Mouse (Mus musculus) spleen, adult 2 months (tissue): Measurements from ENCODE around the gene Hdac10. TPM values are rescaled to one million over a fixed set of nuclear protein-coding genes. Genes with fewer than 3 reads are reported as not detected.

Experiments
- DNase-seq, 2 experiments: peaks; one replicate each; pipeline versions ENCODE4 v3.0.0 to v3.0.0-alpha.2; 2012 to 2021; ENCODE audit warnings: low spot score in 2 of 2, low read depth in 1 of 2
- H3K27ac ChIP-seq: fragments of 200-500 bp; 2 replicates; pipeline ENCODE4 v1.5.1; 2012; ENCODE audit warnings: low read length, inconsistent platforms; ENCODE audit not compliant: insufficient read depth
- H3K27me3 ChIP-seq: fragments of 200-500 bp; 2 replicates; pipeline ENCODE4 v1.6.1; 2012; ENCODE audit warnings: mild to moderate bottlenecking, moderate library complexity, low read length, inconsistent platforms; ENCODE audit not compliant: control insufficient read depth, insufficient read depth
- H3K36me3 ChIP-seq: fragments of 200-500 bp; 2 replicates; pipeline ENCODE4 v1.6.1; 2012; ENCODE audit warnings: mild to moderate bottlenecking, low read length, inconsistent platforms; ENCODE audit not compliant: control insufficient read depth, insufficient read depth
- H3K4me1 ChIP-seq: fragments of 200-500 bp; 2 replicates; pipeline ENCODE4 v1.6.1; 2011; ENCODE audit warnings: inconsistent platforms; ENCODE audit not compliant: control insufficient read depth, insufficient read depth, insufficient read length
- H3K4me3 ChIP-seq: fragments of 200-500 bp; 2 replicates; pipeline ENCODE4 v1.5.1; 2011; ENCODE audit warnings: mild to moderate bottlenecking, inconsistent platforms; ENCODE audit not compliant: insufficient read depth, insufficient read length; ENCODE audit errors: extremely low read depth
- CTCF ChIP-seq: fragments of 200-500 bp; IDR thresholded peaks from 2 replicates; pipeline ENCODE4 v1.5.1; 2011; ENCODE audit warnings: mild to moderate bottlenecking, inconsistent platforms; ENCODE audit not compliant: insufficient read depth, insufficient read length, insufficient replicate concordance; ENCODE audit errors: extremely low read depth
- POLR2A ChIP-seq: fragments of 200-500 bp; IDR thresholded peaks from 2 replicates; pipeline ENCODE4 v1.6.1; 2011; ENCODE audit warnings: low read depth, low read length, inconsistent platforms
- WGBS: fragments of 180-500 bp; shearing (Covaris S2); methylation state at CpG from one replicate; pipeline ENCODE4 v1.1.7; 2018; 5-methylcytosine and 5-hydroxymethylcytosine counted together
- polyA plus RNA-seq: library from polyadenylated mRNA; depleted of rRNA; stranded (reverse); fragments of >200 nt; gene quantifications from 2 replicates; pipeline ENCODE4 v1.2.3, GENCODE M21; 2012

The Hdac10 gene
- polyA plus RNA-seq, 1 experiment = 76.2 TPM

DNA sequence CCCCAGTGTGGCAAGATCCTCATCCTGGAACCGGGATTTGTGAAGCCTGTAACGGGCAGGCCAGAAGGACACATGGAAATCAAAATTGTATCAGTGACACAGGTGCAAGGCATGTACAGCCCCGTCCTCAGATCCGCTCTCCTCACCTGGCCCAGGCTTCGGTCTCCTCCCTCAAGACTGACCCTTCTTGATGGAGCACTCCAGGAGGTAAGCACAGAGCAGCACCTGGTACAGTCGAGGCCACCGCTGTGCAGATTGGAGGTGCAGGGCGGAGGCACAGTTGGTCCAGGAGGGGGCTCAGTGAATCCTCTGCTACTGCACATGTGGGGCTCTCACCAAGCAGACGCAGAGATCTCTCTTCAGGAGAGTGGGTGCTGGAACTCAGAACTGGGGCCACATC lies 3.1 kb downstream of the Hdac10 start:
- 94% methylated on average over 9 of the region's 9 CpGs for WGBS
- Histone ChIP-seq H3K27me3 (no peaks in the 10 kb centered on the region), H3K4me3 (no peak overlapping the region), H3K36me3 (peaks cover 7% of the 10 kb centered on the region), H3K4me1 (peaks cover 28% of the 10 kb centered on the region), H3K27ac (no peak overlapping the region)
- DNase-seq = no peak
- TF ChIP-seq CTCF (no peak), POLR2A (no peak)

- TF ChIP-seq POLR2A (no peak), CTCF (no peak)
- 96% methylated on average over 3 of the region's 3 CpGs for WGBS
- no peak overlapping the region for H3K27ac ChIP-seq
- H3K27me3 ChIP-seq = no peaks in the 10 kb centered on the region
- no peak overlapping the region for H3K4me3 ChIP-seq
- H3K4me1 ChIP-seq = peaks cover 21% of the 10 kb centered on the region
- no peak for DNase-seq
- H3K36me3 ChIP-seq = peaks cover 9% of the 10 kb centered on the region
Observed at GRCm38 (mm10) chr15:89124312-89124711, 4.2 kb downstream of the Hdac10 start.

DNA sequence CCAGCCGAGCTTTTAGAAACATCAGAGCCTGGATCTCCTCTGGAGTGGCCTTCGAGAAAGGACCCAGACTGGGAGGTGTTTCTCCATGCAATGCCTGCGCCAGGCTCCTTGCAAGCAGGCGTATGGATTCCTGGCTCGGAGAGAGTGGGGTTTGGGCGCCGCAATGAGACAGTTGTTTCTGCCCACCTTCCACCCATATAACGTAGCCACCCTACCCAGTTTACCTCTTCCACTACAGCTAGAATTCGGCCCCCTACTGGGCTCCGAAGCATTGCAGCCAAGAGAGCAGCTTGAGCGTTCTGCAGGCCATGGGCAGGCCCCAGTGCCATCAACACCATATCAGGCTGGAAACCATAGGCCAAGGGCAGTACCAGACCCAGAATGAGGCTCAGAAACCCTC lies 4.9 kb downstream of the Hdac10 start:
- Histone ChIP-seq H3K27ac (peak overlapping the region; percentile 44; the same call in 1 of the 2 replicates), H3K27me3 (no peaks in the 10 kb centered on the region), H3K36me3 (peaks cover 9% of the 10 kb centered on the region), H3K4me1 (peaks cover 16% of the 10 kb centered on the region), H3K4me3 (no peak overlapping the region)
- WGBS = 75% methylated on average over 11 of the region's 11 CpGs
- DNase-seq = no peak
- TF ChIP-seq CTCF (no peak), POLR2A (no peak)

- 1% methylated on average over 47 of the region's 47 CpGs for WGBS
- TF ChIP-seq CTCF (no peak), POLR2A (peak; percentile 41; the same call in 1 of the 2 replicates)
- Histone ChIP-seq H3K27me3 (no peaks in the 10 kb centered on the region), H3K4me3 (peak within 1 kb of the TSS; percentile 97), H3K4me1 (peaks cover 15% of the 10 kb centered on the region), H3K27ac (peak within 1 kb of the TSS; percentile 55), H3K36me3 (peaks cover 9% of the 10 kb centered on the region)
- DNase-seq = peak; percentile 80 to 91
Observed at GRCm38 (mm10) chr15:89122649-89123366, 5.7 kb downstream of the Hdac10 start, which contains the start of gene Tubgcp6. Gene Tubgcp6, minus strand, starts transcription at chr15:89123112.

GRCm38 (mm10) chr15:89118007-89118406 lies 10.5 kb downstream of the Hdac10 start:
- no peak for TF ChIP-seq POLR2A
- peak; percentile 21; the same call in 1 of the 2 replicates for TF ChIP-seq CTCF
- H3K27ac ChIP-seq = no peak overlapping the region
- peaks cover 9% of the 10 kb centered on the region for H3K36me3 ChIP-seq
- DNase-seq = peak; percentile 50 to 55
- H3K27me3 ChIP-seq = no peaks in the 10 kb centered on the region
- H3K4me3 ChIP-seq = no peak overlapping the region
- H3K4me1 ChIP-seq = peaks cover 7% of the 10 kb centered on the region; the same call in 1 of the 2 replicates

- H3K4me3 ChIP-seq = no peak overlapping the region
- H3K36me3 ChIP-seq = peaks cover 34% of the 10 kb centered on the region
- no peaks in the 10 kb centered on the region for H3K27me3 ChIP-seq
- no peak for TF ChIP-seq CTCF
- no peak for TF ChIP-seq POLR2A
- no peaks in the 10 kb centered on the region for H3K4me1 ChIP-seq
- 85% methylated on average over 9 of the region's 9 CpGs for WGBS
- no peak for DNase-seq
- no peak overlapping the region for H3K27ac ChIP-seq
Observed at GRCm38 (mm10) chr15:89110147-89110546, 18.4 kb downstream of the Hdac10 start.

DNA sequence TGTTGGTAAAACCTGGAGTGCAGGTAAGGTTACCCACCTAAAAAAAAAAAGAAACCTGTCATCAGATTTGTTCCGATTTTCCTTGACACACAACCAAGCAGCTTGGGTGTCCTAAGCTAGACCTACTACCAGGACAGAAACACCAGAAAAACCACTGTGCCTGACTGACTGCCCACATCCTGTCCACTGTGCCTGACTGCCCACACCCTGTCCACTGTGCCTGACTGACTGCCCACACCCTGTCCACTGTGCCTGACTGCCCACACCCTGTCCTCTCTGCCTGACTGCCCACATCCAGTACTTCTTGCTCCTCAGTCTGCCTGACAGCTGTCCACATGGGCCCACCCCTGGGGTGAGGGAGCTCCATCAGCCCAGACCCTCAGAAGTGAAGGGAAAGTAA lies 21.5 kb downstream of the Hdac10 start:
- 94% methylated on average over 1 of the region's 1 CpGs for WGBS
- DNase-seq = no peak

More for the DNA sequence above, 21.5 kb downstream of the Hdac10 start:
- Histone ChIP-seq H3K4me1 (no peaks in the 10 kb centered on the region), H3K4me3 (no peak overlapping the region), H3K27me3 (no peaks in the 10 kb centered on the region), H3K36me3 (peaks cover 37% of the 10 kb centered on the region), H3K27ac (no peak overlapping the region)
- TF ChIP-seq CTCF (no peak), POLR2A (no peak)
